Mouse (Mus musculus) olfactory bulb, adult 2 months (tissue): Measurements from ENCODE around the gene Man2a1. TPM values are rescaled to one million over a fixed set of nuclear protein-coding genes. Genes with fewer than 3 reads are reported as not detected.

ENCODE experiments used
- H3K27ac ChIP-seq: fragments of 200-500 bp; 2 replicates; pipeline ENCODE4 v1.5.1; 2012; ENCODE audit warnings: low read depth, low read length; ENCODE audit not compliant: insufficient read depth
- H3K4me1 ChIP-seq: fragments of 200-500 bp; 2 replicates; pipeline ENCODE4 v1.6.1; 2012; ENCODE audit warnings: low read length; ENCODE audit not compliant: control insufficient read depth, insufficient read depth
- H3K4me3 ChIP-seq: fragments of 200-500 bp; 2 replicates; pipeline ENCODE4 v1.5.1; 2012; ENCODE audit warnings: mild to moderate bottlenecking, low read depth, low read length, moderate library complexity; ENCODE audit not compliant: insufficient read depth
- CTCF ChIP-seq: fragments of 200-500 bp; IDR thresholded peaks from 2 replicates; pipeline ENCODE4 v1.5.1; 2012; ENCODE audit warnings: low read depth, mild to moderate bottlenecking, low read length, moderate library complexity; ENCODE audit not compliant: insufficient read depth
- POLR2A ChIP-seq: fragments of 200-500 bp; IDR thresholded peaks from 2 replicates; pipeline ENCODE4 v1.6.1; 2012; ENCODE audit warnings: mild to moderate bottlenecking, low read depth, low read length, moderate library complexity; ENCODE audit not compliant: insufficient read depth
- WGBS: fragments of 180-500 bp; shearing (Covaris S2); methylation state at CpG from one replicate; pipeline ENCODE4 v1.1.7; 2018; 5-methylcytosine and 5-hydroxymethylcytosine counted together
- polyA plus RNA-seq: library from polyadenylated mRNA; stranded (reverse); fragments of >200 nt; gene quantifications from 2 replicates; pipeline ENCODE4 v1.2.4, GENCODE M21; 2012; ENCODE audit warnings: low replicate concordance; ENCODE audit not compliant: missing spikeins, insufficient read depth, insufficient read length

The Man2a1 gene
- polyA plus RNA-seq, 1 experiment, result not detected

- Histone ChIP-seq H3K4me3 (no peak overlapping the region), H3K4me1 (peaks cover 22% of the 10 kb centered on the region), H3K27ac (peak overlapping the region; percentile 71)
- 41% methylated on average over 4 of the region's 4 CpGs for WGBS
- TF ChIP-seq CTCF, result no peak
- no peak for TF ChIP-seq POLR2A
Measured at GRCm38 (mm10) chr17:64618996-64619395, 18.5 kb downstream of the Man2a1 start.

DNA sequence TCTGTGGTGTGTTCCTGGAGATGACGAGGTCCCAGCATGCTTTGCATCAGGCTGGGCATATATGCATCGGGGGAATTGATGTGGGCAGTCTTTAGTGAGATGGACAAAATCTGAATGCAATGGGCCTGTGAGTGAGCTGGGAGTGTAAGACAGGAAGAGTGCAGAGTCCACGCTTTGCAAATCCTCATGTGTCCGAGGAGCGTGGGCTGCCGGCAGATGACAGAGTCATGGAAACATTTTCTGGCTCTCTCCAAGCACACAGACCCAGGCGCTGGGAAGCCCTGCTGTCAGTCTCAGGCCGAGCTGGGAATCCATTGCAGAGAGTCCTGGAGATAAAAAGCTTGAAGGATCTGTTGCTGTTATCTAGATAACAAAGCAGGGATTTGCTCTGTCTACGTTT lies 19.6 kb downstream of the Man2a1 start:
- 80% methylated on average over 9 of the region's 9 CpGs for WGBS

GRCm38 (mm10) chr17:64620627-64621026 lies 20.1 kb downstream of the Man2a1 start:
- Histone ChIP-seq H3K4me3 (no peak overlapping the region), H3K27ac (no peak overlapping the region), H3K4me1 (peaks cover 18% of the 10 kb centered on the region)
- 82% methylated on average over 3 of the region's 3 CpGs for WGBS
- TF ChIP-seq CTCF (no peak), POLR2A (no peak)

More for the DNA sequence above, 19.6 kb downstream of the Man2a1 start:
- no peak overlapping the region for H3K4me3 ChIP-seq
- H3K4me1 ChIP-seq, result peaks cover 18% of the 10 kb centered on the region
- TF ChIP-seq POLR2A (no peak), CTCF (no peak)
- H3K27ac ChIP-seq, result no peak overlapping the region

GRCm38 (mm10) chr17:64621226-64621625 lies 20.7 kb downstream of the Man2a1 start:
- Histone ChIP-seq H3K27ac (no peak overlapping the region), H3K4me3 (no peak overlapping the region), H3K4me1 (peaks cover 18% of the 10 kb centered on the region)
- WGBS, result 76% methylated on average over 8 of the region's 8 CpGs
- no peak for TF ChIP-seq CTCF
- TF ChIP-seq POLR2A, result no peak

DNA sequence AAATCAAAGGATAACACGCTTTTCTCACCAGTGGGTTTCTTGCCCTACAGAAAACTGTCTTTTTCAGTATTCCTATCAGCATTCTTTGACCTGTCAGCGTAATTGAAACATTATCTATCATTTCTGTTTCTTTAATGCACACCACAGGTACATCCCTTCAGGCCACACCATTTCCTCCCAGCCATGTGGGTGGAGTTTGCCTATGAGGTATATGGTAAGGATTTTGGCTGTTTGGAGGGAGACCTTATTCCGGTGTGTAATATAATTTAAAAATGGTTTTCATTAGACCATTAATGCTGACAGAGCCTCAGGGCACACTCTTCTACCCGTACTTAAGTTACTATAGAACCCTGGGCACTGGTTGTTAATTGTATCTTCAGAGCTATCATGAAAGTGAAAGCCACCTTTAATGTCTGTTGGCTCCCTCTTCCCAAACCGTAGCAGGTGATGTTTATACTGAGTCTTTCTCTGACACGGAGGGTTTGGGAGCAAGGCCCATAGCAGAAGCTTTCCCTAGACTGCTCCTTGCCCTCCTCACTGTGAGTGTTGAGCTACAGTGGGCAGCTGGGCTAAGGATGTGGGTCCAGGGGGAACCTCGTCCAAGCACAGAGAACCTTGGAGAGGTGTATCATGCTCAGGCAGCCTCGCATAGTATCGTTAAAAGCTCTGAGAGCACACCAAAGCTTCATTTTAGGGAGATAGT lies 21.3 kb downstream of the Man2a1 start:
- 86% methylated on average over 9 of the region's 9 CpGs for WGBS
- peaks cover 21% of the 10 kb centered on the region for H3K4me1 ChIP-seq
- H3K4me3 ChIP-seq, result no peak overlapping the region
- TF ChIP-seq CTCF (no peak), POLR2A (no peak)
- peak overlapping the region; percentile 42 for H3K27ac ChIP-seq

DNA sequence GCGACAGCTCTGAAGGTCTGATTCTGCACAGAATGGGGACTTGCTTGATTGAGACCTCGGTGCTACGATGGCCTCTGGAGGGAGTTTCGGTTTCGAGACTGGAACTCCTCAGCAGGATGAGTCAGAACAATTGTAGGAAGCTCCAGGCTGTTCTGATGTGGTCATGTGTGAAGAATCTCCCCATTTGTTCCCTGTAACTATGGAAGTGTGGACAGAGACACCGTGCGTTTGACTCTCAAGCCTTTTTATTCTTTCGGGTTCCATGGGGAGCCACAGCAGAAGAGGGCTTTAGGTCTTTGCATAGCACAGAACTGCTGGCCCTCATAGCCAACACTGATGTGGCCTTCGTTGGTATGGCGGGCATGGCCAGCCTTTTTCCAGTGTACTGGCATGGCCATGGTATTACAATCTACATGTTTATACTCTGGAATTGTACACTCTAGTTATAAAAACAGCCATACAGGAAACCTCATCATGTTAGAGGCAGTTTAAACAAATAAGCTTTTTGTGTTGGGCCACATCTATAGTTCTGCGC lies 21.9 kb downstream of the Man2a1 start:
- H3K27ac ChIP-seq, result peak overlapping the region; percentile 42
- no peak overlapping the region for H3K4me3 ChIP-seq
- 66% methylated on average over 11 of the region's 11 CpGs for WGBS
- TF ChIP-seq POLR2A (no peak), CTCF (no peak)
- peaks cover 21% of the 10 kb centered on the region for H3K4me1 ChIP-seq

GRCm38 (mm10) chr17:64624439-64624838 lies 23.9 kb downstream of the Man2a1 start:
- Histone ChIP-seq H3K4me3 (no peak overlapping the region), H3K4me1 (peaks cover 21% of the 10 kb centered on the region), H3K27ac (no peak overlapping the region)
- 96% methylated on average over 15 of the region's 15 CpGs for WGBS
- TF ChIP-seq POLR2A (peak; percentile 17; the same call in 1 of the 2 replicates), CTCF (no peak)

- TF ChIP-seq CTCF (no peak), POLR2A (no peak)
- WGBS, result 64% methylated on average over 5 of the region's 5 CpGs
- peaks cover 13% of the 10 kb centered on the region for H3K4me1 ChIP-seq
- H3K27ac ChIP-seq, result no peak overlapping the region
- H3K4me3 ChIP-seq, result no peak overlapping the region
Measured at GRCm38 (mm10) chr17:64628796-64629195, 28.3 kb downstream of the Man2a1 start.

- TF ChIP-seq POLR2A, result no peak
- H3K4me3 ChIP-seq, result no peak overlapping the region
- WGBS, result 87% methylated on average over 5 of the region's 5 CpGs
- H3K4me1 ChIP-seq, result peaks cover 13% of the 10 kb centered on the region
- no peak overlapping the region for H3K27ac ChIP-seq
Measured at GRCm38 (mm10) chr17:64629486-64629885, 28.9 kb downstream of the Man2a1 start.
